Mouse (Mus musculus) forebrain, embryonic 15.5 days (tissue): Measurements from ENCODE around the gene Gm28053. TPM values are rescaled to one million over a fixed set of nuclear protein-coding genes. Genes with fewer than 3 reads are reported as not detected.
"Not testable (repeated sequence)": the region's sequence is repeated elsewhere in the genome, so short reads cannot be mapped to it uniquely, and the experiment has no call there.

Experiments
- ATAC-seq: fragments of 200-750 bp; cut with Nextera tagmentation; replicated peaks from 2 replicates; pipeline ENCODE4 v1.8.0; 2017; ENCODE audit warnings: mild to moderate bottlenecking, moderate TSS enrichment, moderate library complexity
- H3K27ac ChIP-seq: fragments of 300-500 bp; sonication (generic); replicated peaks from 2 replicates; pipeline ENCODE4 v1.5.1; 2015; ENCODE audit warnings: mild to moderate bottlenecking, inconsistent platforms
- H3K27me3 ChIP-seq: fragments of 300-500 bp; sonication (generic); 2 replicates; pipeline ENCODE4 v1.6.1; 2015; ENCODE audit warnings: inconsistent platforms
- H3K36me3 ChIP-seq: fragments of 300-500 bp; sonication (generic); 2 replicates; pipeline ENCODE4 v1.6.1; 2015; ENCODE audit warnings: mild to moderate bottlenecking, inconsistent platforms
- H3K4me1 ChIP-seq: fragments of 300-500 bp; sonication (generic); 2 replicates; pipeline ENCODE4 v1.6.1; 2015; ENCODE audit warnings: inconsistent platforms
- H3K4me2 ChIP-seq: fragments of 300-500 bp; sonication (generic); replicated peaks from 2 replicates; pipeline ENCODE4 v1.6.1; 2015; ENCODE audit warnings: mild to moderate bottlenecking, inconsistent platforms
- H3K4me3 ChIP-seq: fragments of 300-500 bp; sonication (generic); 2 replicates; pipeline ENCODE4 v1.5.1; 2015; ENCODE audit warnings: mild to moderate bottlenecking, inconsistent platforms
- H3K9ac ChIP-seq: fragments of 300-500 bp; sonication (generic); replicated peaks from 2 replicates; pipeline ENCODE4 v1.6.1; 2015; ENCODE audit warnings: mild to moderate bottlenecking, inconsistent platforms
- H3K9me3 ChIP-seq: fragments of 300-500 bp; sonication (generic); 2 replicates; pipeline ENCODE4 v1.6.1; 2016; ENCODE audit warnings: inconsistent platforms
- WGBS: fragments of 180-500 bp; shearing (Covaris S2); methylation state at CpG from one replicate; pipeline ENCODE4 v1.1.7; 2015; ENCODE audit warnings: mixed read lengths; 5-methylcytosine and 5-hydroxymethylcytosine counted together
- polyA plus RNA-seq: library from polyadenylated mRNA; unstranded; fragments of >200 nt; fragmentation: Nextera tagmentation; extraction: Ambion mirVana; gene quantifications from 2 replicates; pipeline ENCODE4 v1.2.1, GENCODE M21; 2015

Gene Gm28053
- polyA plus RNA-seq, 1 experiment from 2014 or later: not detected

DNA sequence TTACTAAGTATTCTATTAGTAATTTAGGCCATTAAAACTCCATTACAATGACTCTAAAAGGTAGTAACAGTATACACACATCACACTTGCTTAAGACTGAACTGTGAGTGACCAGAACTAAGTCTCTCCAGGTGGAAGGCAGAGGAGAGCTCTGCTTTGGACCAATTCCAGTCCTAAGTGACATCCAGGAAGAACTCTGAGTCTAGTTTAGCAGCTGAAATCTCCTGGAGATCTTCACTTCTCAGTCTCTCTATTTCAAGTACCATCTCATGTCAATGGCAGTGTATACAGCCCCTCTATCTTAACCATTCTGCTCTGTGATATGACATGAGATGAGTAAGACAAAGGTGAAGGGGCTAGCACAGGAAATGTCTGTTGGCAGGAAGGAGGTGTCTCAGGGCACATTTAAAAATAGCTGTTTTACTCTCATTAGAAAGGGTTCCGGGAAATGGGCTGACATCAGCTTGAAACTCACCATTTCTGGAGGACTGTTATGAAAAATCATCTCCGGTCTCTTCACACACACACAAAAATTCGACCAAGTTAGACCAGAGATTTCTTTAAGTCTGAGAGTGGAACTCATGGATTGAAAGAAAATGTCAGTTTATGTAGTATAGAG is 36.8 kb upstream of the Gm28053 start:
- 85% methylated on average over 3 of the region's 3 CpGs for WGBS
- Histone ChIP-seq H3K36me3 (no peaks in the 10 kb centered on the region), H3K9ac (no peak overlapping the region), H3K9me3 (no peaks in the 10 kb centered on the region), H3K4me2 (no peak overlapping the region), H3K27me3 (no peaks in the 10 kb centered on the region), H3K4me3 (no peak overlapping the region), H3K4me1 (no peaks in the 10 kb centered on the region), H3K27ac (no peak overlapping the region)
- no peak for ATAC-seq

DNA sequence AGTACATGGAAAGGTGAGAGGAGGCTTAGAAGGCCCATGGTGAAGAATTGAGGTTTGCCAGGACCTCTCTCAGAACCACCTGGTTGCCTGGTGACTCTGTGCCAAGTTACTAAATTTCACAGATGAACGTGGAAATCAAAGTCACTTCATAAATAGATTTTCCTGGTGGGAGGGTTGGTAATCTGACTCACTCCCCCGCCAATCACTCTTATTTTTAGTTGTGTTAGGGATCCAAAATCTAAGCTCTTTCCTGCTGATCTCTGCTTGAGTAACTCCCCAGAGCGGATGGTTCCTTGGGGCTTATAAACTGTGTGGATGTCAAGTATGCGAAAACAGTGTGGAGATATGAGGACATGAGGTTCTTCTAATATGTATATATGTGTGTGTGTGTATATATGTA is 36.1 kb upstream of the Gm28053 start:
- no peak for ATAC-seq
- H3K27me3 ChIP-seq: no peaks in the 10 kb centered on the region
- no peak overlapping the region for H3K4me3 ChIP-seq
- H3K27ac ChIP-seq: no peak overlapping the region
- 84% methylated on average over 4 of the region's 4 CpGs for WGBS
- H3K4me1 ChIP-seq: no peaks in the 10 kb centered on the region
- H3K9ac ChIP-seq: no peak overlapping the region
- H3K9me3 ChIP-seq: no peaks in the 10 kb centered on the region
- H3K36me3 ChIP-seq: no peaks in the 10 kb centered on the region
- H3K4me2 ChIP-seq: no peak overlapping the region

DNA sequence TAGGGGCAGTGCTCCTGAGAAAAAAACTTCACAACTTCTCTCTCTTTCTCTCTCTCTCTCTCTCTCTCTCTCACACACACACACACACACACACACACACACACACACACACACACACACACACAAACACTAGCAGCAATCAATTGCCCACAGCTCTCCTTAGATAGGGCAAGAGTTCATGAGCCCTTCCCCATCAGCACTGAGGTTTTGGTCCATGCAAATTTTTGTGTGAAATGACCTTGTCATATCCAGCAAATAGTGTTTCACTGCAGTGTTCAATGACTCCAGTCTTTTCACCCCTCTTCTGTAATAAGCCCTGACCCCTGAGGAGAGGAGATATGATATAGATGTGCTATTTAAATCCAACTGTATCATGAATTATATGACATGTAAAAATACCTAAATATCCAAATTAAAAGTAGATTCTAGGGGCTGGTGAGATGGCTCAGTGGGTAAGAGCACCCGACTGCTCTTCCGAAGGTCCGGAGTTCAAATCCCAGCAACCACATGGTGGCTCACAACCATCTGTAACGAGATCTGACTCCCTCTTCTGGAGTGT is 35.1 kb upstream of the Gm28053 start:
- not testable (repeated sequence) for ATAC-seq, H3K9me3 ChIP-seq, H3K36me3 ChIP-seq, H3K4me1 ChIP-seq, H3K4me2 ChIP-seq, H3K27me3 ChIP-seq, H3K4me3 ChIP-seq, H3K27ac ChIP-seq, H3K9ac ChIP-seq
- 87% methylated on average over 4 of the region's 4 CpGs for WGBS

DNA sequence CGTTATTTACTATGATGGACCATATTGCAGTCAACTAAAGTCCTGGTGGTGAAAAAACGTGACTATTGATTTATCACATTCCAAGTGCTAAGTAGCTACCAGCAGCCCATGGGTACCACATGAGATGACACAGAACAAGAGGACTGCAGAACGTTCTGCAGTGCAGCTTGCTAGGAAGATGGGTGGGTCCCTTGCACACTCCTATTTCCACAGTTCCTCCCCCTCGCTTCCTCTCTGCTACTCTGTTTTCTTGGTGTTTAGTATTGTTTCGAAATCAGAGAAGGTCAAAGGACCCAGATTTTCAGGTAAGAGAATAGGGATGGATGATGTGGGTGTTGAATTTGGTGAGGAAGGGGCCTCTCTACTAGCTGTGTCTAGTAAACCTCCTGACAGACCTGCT is 34.1 kb upstream of the Gm28053 start, which contains the start of gene Gimap4:
Gimap4 (plus strand) TSS at position 231 of the 400 bp plus-strand sequence.
- Histone ChIP-seq H3K9ac (no peak within 1 kb of the TSS), H3K4me1 (no peaks in the 10 kb centered on the region), H3K4me2 (no peak within 1 kb of the TSS), H3K4me3 (no peak within 1 kb of the TSS), H3K27me3 (no peaks in the 10 kb centered on the region), H3K9me3 (no peaks in the 10 kb centered on the region), H3K36me3 (no peaks in the 10 kb centered on the region), H3K27ac (no peak within 1 kb of the TSS)
- 78% methylated on average over 5 of the region's 5 CpGs for WGBS
- no peak for ATAC-seq

DNA sequence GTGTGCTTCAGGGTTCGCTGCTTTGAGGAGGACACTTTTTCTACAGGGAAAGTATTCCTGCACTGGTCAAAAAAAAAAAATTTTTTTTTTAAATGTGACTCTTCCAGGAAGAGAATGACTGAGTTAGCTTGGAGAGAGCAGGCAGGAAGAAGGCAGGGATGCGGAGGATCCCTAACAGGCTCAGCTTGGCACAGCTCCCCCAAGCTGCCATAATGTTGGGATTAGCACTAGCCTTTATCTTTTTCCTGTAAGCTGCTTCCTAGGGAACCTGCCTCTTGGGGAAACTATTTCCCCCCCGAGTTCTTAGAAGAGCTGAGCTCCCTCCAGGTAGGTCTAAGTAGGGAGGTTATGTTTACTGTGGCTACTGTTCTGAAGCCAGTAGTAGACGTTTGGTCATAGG is 33.6 kb upstream of the Gm28053 start:
- Histone ChIP-seq H3K9me3 (no peaks in the 10 kb centered on the region), H3K27ac (no peak overlapping the region), H3K4me3 (no peak overlapping the region), H3K36me3 (no peaks in the 10 kb centered on the region), H3K9ac (no peak overlapping the region), H3K4me1 (no peaks in the 10 kb centered on the region), H3K27me3 (no peaks in the 10 kb centered on the region), H3K4me2 (no peak overlapping the region)
- ATAC-seq: no peak
- WGBS: 52% methylated on average over 4 of the region's 4 CpGs

DNA sequence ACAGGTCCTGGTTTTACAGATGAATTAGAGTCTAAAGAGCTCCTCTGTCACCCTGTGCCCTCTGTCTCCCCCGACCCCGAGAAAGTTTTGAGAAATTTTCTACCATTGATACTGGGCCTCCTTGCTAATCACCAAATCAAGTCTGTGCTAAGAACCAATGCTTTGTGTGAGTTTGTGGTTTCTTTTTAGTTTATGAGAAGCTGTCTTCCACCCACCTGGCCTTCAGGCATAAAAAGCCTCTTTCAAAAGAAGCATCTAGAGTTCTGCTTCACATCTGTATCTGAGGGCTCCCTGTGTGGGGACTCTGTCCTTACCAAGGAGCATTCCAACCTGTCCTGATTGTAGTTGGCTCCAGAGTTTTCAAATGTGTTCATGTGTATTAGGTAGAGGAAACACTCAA is 33.2 kb upstream of the Gm28053 start:
- H3K27me3 ChIP-seq: no peaks in the 10 kb centered on the region
- no peaks in the 10 kb centered on the region for H3K4me1 ChIP-seq
- no peak for ATAC-seq
- H3K4me3 ChIP-seq: no peak overlapping the region
- no peak overlapping the region for H3K4me2 ChIP-seq
- whole genome bisulfite sequencing: 80% methylated on average over 2 of the region's 2 CpGs
- H3K27ac ChIP-seq: no peak overlapping the region
- no peak overlapping the region for H3K9ac ChIP-seq
- H3K9me3 ChIP-seq: no peaks in the 10 kb centered on the region
- no peaks in the 10 kb centered on the region for H3K36me3 ChIP-seq

DNA sequence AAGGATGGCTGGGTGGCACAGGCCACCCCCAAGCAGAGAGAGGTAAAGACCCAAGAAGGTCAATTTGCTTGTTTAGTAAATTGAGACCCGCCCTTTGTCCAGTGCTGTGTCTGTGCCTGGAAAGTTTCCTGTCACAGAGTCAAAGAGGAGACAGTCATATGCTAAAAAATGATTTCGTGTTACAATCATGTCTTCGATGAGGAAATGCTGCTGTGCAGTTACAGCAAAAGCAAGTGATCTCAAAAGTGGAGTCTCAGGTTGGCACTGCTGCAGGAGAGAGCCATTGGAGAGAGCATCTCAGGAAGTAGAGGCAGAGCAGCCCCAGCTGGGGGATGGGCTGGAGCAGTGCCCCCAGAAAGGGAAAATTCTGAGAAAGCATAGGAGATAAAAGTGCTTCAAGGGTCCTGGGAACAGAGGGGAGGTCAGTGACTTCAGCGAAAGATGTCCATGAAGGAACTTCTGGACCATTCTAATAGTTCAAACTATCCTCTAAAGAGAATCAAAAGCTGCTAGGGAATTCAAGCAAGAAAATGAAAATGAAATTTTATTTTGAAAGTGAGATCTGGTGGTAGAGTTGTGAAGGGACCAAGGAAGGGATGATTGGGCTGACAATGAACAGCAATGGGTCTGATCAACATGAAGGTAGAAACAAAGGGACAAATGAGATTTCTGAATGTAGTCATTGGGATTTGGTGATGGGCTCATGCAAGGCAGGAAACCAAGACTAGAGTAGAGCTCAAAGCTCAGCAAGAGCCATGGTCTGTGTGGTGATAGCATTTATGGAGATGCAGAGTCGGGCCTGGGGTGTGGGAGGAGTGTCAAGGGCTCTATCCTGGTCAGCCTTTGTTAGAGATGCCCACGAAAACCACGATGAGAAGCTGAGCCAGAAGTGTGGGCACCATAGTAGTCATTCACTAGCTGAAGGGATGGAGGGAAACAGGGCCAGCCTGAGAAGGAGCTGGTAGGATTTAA is 32.4 kb upstream of the Gm28053 start:
- Histone ChIP-seq H3K27ac (no peak overlapping the region), H3K27me3 (no peaks in the 10 kb centered on the region), H3K36me3 (no peaks in the 10 kb centered on the region), H3K9me3 (no peaks in the 10 kb centered on the region), H3K4me3 (no peak overlapping the region), H3K4me2 (no peak overlapping the region), H3K9ac (no peak overlapping the region), H3K4me1 (no peaks in the 10 kb centered on the region)
- 86% methylated on average over 7 of the region's 7 CpGs for WGBS
- no peak for ATAC-seq

DNA sequence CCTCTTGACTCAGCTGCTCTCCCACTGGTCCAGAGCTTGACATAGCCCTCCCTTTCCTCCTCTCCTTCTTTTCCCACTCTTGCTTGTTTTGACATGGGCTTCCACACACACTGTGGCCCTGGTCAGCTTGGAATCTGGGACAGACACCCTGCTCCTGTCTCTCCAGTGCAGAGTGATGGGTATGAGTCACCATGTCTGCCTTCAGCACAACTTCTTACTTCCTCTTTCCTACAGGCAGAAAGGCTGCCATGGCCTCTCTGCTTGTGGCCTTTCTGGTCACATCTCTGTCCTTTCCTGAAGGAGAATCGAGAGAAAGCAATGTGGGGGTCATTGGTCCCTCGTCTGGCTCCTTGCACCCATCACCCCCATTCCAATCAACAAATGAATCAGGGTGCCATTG is 31.3 kb upstream of the Gm28053 start:
- H3K27ac ChIP-seq: no peak overlapping the region
- H3K4me1 ChIP-seq: no peaks in the 10 kb centered on the region
- no peaks in the 10 kb centered on the region for H3K9me3 ChIP-seq
- H3K36me3 ChIP-seq: no peaks in the 10 kb centered on the region
- 77% methylated on average over 2 of the region's 2 CpGs for WGBS
- no peak overlapping the region for H3K9ac ChIP-seq
- no peak overlapping the region for H3K4me2 ChIP-seq
- no peak overlapping the region for H3K4me3 ChIP-seq
- no peak for ATAC-seq
- no peaks in the 10 kb centered on the region for H3K27me3 ChIP-seq

DNA sequence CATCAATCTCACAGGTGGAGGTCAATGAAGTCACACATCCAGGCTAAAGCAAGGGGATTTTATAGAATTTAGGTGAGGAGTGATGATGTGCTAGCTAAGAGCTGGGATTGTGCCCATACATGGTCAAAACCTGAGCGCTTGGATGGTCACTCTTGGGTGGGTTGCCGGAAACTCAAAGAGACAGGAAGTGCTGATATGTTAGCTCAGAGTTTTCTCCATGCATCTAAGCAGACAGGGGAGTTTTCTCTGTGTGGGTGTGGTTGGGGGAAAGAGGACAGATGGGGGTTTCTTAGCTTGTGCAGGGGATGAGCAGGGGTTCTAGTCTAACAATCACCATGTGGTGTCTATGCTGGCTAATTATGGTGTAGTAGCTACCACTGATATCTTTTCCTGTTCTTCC is 29.1 kb upstream of the Gm28053 start:
- H3K4me3 ChIP-seq: no peak overlapping the region
- H3K36me3 ChIP-seq: no peaks in the 10 kb centered on the region
- no peaks in the 10 kb centered on the region for H3K4me1 ChIP-seq
- H3K4me2 ChIP-seq: no peak overlapping the region
- no peak overlapping the region for H3K9ac ChIP-seq
- H3K9me3 ChIP-seq: no peaks in the 10 kb centered on the region
- no peak for ATAC-seq
- 95% methylated on average over 2 of the region's 2 CpGs for WGBS
- no peaks in the 10 kb centered on the region for H3K27me3 ChIP-seq
- no peak overlapping the region for H3K27ac ChIP-seq

DNA sequence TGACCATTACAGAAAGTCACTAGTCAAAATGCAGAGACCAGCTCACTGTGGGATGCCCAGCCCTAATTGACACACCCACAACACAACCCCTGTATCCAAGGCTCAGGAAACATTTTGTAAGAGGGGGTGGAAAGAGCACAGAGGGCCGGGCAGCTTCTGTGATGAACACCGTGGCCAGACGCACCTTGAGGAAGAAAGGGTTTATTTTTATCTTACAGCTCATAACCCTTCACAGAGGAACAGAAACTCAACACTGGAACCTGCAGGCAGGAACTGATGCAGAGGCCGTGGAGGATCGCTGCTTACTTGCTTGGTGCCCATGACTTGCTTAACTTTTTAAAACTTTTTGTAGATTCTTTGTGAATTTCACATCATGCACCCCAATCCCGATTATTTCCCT is 25.4 kb upstream of the Gm28053 start:
- Histone ChIP-seq H3K9ac (no peak overlapping the region), H3K4me2 (no peak overlapping the region), H3K36me3 (no peaks in the 10 kb centered on the region), H3K9me3 (no peaks in the 10 kb centered on the region), H3K27ac (no peak overlapping the region), H3K4me1 (no peaks in the 10 kb centered on the region), H3K4me3 (no peak overlapping the region), H3K27me3 (no peaks in the 10 kb centered on the region)
- ATAC-seq: no peak
- WGBS: 93% methylated on average over 6 of the region's 6 CpGs

DNA sequence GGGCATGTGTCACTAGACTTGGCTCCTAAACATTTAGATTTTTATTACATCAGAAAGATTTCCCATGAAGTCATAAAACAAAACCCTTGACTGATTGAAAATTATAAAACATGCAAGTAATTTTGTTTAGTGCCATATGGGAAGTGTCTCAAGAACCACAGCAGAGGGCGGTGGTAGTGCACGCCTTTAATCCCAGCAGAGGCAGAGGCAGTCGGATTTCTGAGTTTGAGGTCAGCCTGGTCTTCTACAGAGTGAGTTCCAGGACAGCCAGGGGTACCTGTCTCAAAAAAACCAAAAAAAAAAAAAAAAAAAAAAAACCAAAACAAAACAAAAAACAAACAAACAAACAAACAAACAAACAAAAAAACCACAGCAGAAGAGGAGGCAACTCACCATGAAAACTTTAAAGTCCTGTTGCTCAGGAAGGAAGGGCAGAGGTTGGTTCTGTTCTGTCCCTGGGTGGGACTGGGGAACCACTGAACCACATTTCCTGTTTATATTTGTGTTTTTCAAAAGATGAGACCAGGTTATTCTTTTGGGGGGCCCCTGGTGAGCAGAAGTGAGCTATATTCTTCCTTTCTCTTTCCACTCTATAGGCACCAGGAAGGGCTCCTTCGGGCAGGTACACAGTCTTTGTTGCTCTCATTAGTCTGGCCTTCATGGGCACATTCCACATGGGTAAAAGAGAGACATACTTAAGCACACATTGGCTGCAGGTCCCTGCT is 21.4 kb upstream of the Gm28053 start:
- no peaks in the 10 kb centered on the region for H3K4me1 ChIP-seq
- H3K27ac ChIP-seq: no peak overlapping the region
- no peak overlapping the region for H3K4me2 ChIP-seq
- no peaks in the 10 kb centered on the region for H3K9me3 ChIP-seq
- no peak overlapping the region for H3K4me3 ChIP-seq
- ATAC-seq: no peak
- no peaks in the 10 kb centered on the region for H3K36me3 ChIP-seq
- WGBS: 69% methylated on average over 4 of the region's 4 CpGs
- H3K9ac ChIP-seq: no peak overlapping the region
- no peaks in the 10 kb centered on the region for H3K27me3 ChIP-seq

DNA sequence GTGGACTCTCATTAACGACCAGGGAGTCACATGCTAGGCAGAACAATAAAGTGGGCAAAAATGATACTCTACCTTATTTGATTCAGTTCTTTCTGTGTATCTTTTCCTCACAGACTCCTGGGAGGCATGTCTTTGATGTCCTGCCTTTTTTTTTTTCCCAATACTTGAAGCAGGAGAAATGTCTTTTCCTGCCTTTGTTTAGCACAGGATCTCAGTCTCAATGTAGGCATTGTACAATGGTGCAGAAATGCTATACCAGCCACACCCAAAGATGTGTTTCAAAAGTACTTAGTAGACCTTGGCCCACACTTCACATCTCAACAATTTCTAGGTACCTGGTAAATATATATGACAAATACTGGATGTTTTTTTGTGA is 20.9 kb upstream of the Gm28053 start:
- Histone ChIP-seq H3K9ac (no peak overlapping the region), H3K36me3 (no peaks in the 10 kb centered on the region), H3K4me2 (no peak overlapping the region), H3K27ac (no peak overlapping the region), H3K9me3 (no peaks in the 10 kb centered on the region), H3K4me1 (no peaks in the 10 kb centered on the region), H3K4me3 (no peak overlapping the region), H3K27me3 (no peaks in the 10 kb centered on the region)
- ATAC-seq: no peak
- 22% methylated on average over 1 of the region's 1 CpGs for WGBS
